In genomic region chr6:17816865-17817435, GRCm38 (mm10) we compare ENCODE assay signal across 8 mouse cellular contexts.
DNase-seq lines count a peak whose midpoint lies in the region; ATAC-seq lines count a peak whose summit lies in the region.

No protein-coding gene starts in this region.

- no peak overlapping the region for H3K4me3 ChIP-seq in forebrain, embryonic 16.5 days (replicated peaks; ENCODE audit: low read length)
- no peak overlapping the region for H3K4me3 ChIP-seq in limb, embryonic 13.5 days
- H3K4me3 ChIP-seq in heart, embryonic 12.5 days, result no peak overlapping the region

- peak; percentile 67; the same call in 1 of the 2 replicates for ATAC-seq in cerebellum, adult (ENCODE audit: insufficient number of reproducible peaks, low FRiP score, low TSS enrichment)
- ATAC-seq in forebrain, embryonic 16.5 days, result peak; percentile 64
- peak; percentile 86 for ATAC-seq in limb, embryonic 13.5 days (ENCODE audit: low FRiP score, low read depth)
- ATAC-seq in heart, embryonic 12.5 days (ENCODE audit: insufficient number of reproducible peaks, low FRiP score), result no peak
- no peak for ATAC-seq in granulocyte monocyte progenitor cell, adult 5-6 weeks (replicated peaks; ENCODE audit: poor library complexity, severe bottlenecking)

- H3K4me2 ChIP-seq in forebrain, embryonic 16.5 days (ENCODE audit: low read length), result no peak overlapping the region
- no peak overlapping the region for H3K4me2 ChIP-seq in limb, embryonic 13.5 days (replicated peaks)
- no peak overlapping the region for H3K4me2 ChIP-seq in heart, embryonic 12.5 days

- H3K4me1 ChIP-seq in forebrain, embryonic 16.5 days (replicated peaks; ENCODE audit: control insufficient read depth, insufficient read depth, low read length), result peaks cover 6% of the 10 kb centered on the region
- peaks cover 24% of the 10 kb centered on the region for H3K4me1 ChIP-seq in limb, embryonic 13.5 days
- H3K4me1 ChIP-seq in heart, embryonic 12.5 days (replicated peaks), result peaks cover 42% of the 10 kb centered on the region

- no peak overlapping the region for H3K27ac ChIP-seq in forebrain, embryonic 16.5 days (ENCODE audit: low read length)
- H3K27ac ChIP-seq in limb, embryonic 13.5 days, result no peak overlapping the region
- no peak overlapping the region for H3K27ac ChIP-seq in heart, embryonic 12.5 days (ENCODE audit: poor library complexity, severe bottlenecking)

- no peaks in the 10 kb centered on the region for H3K9me3 ChIP-seq in forebrain, embryonic 16.5 days (ENCODE audit: control insufficient read depth, low read length)
- no peaks in the 10 kb centered on the region for H3K9me3 ChIP-seq in limb, embryonic 13.5 days
- H3K9me3 ChIP-seq in heart, embryonic 12.5 days (replicated peaks), result no peaks in the 10 kb centered on the region

- no peaks in the 10 kb centered on the region for H3K27me3 ChIP-seq in forebrain, embryonic 16.5 days (replicated peaks; ENCODE audit: control insufficient read depth, insufficient read depth, low read length)
- no peaks in the 10 kb centered on the region for H3K27me3 ChIP-seq in limb, embryonic 13.5 days
- no peaks in the 10 kb centered on the region for H3K27me3 ChIP-seq in heart, embryonic 12.5 days (replicated peaks)

- intact Hi-C loops in heart, postnatal 36 days (cut with DNase I), result no loop called here

- DNase-seq in cerebellum, postnatal 4 days (ENCODE audit: low spot score in 2 of 2), result no peak
- peak; percentile 73 for DNase-seq in brain, adult 2 months (ENCODE audit: low read depth, low spot score)
- DNase-seq in heart, postnatal 36 days, result no peak

- H3K36me3 ChIP-seq in forebrain, embryonic 16.5 days (ENCODE audit: control insufficient read depth, insufficient read depth), result 0 out of 2 replicates have a peak, but pooled peaks cover 2% of the 10 kb centered on the region
- peaks cover 2% of the 10 kb centered on the region; the same call in 1 of the 2 replicates for H3K36me3 ChIP-seq in limb, embryonic 13.5 days
- H3K36me3 ChIP-seq in heart, embryonic 12.5 days, result 0 out of 2 replicates have a peak, but pooled peaks cover 3% of the 10 kb centered on the region

- 4% methylated on average over 3 of the region's 3 CpGs for WGBS in forebrain, embryonic 16.5 days
- WGBS in limb, embryonic 13.5 days, result 3% methylated on average over 3 of the region's 3 CpGs
- whole genome bisulfite sequencing in heart, embryonic 12.5 days, result 18% methylated on average over 3 of the region's 3 CpGs

- no peak overlapping the region; the same call in 1 of the 2 replicates for H3K9ac ChIP-seq in forebrain, embryonic 16.5 days (replicated peaks; ENCODE audit: low read depth, low read length)
- no peak overlapping the region; the same call in 1 of the 2 replicates for H3K9ac ChIP-seq in limb, embryonic 13.5 days
- H3K9ac ChIP-seq in heart, embryonic 12.5 days, result no peak overlapping the region; the same call in 1 of the 2 replicates

Comparison
In these comparisons a context has a peak if more than half of its experiments do, and no peak if none do; other contexts are left out.
1. ATAC-seq: peak in cerebellum, adult (single experiment), forebrain, embryonic 16.5 days (single experiment) and limb, embryonic 13.5 days (single experiment); none in heart, embryonic 12.5 days (single experiment) and granulocyte monocyte progenitor cell, adult 5-6 weeks (single experiment).